Mouse (Mus musculus) large intestine, adult 2 months (tissue): ENCODE data around the gene Lrp5. TPM values are rescaled to one million over a fixed set of nuclear protein-coding genes. Genes with fewer than 3 reads are reported as not detected.

Source experiments
- DNase-seq: peaks from one replicate; pipeline ENCODE4 v3.0.0-alpha.2; 2012; ENCODE audit warnings: low read depth, low spot score
- WGBS: fragments of 180-500 bp; shearing (Covaris S2); methylation state at CpG from one replicate; pipeline ENCODE4 v1.1.7; 2018; 5-methylcytosine and 5-hydroxymethylcytosine counted together
- polyA plus RNA-seq: library from polyadenylated mRNA; depleted of rRNA; stranded (reverse); fragments of >200 nt; gene quantifications from 2 replicates; pipeline ENCODE4 v1.2.3, GENCODE M21; 2012

Gene Lrp5
- polyA plus RNA-seq, 1 experiment, result 37.1 TPM

- 68% methylated on average over 7 of the region's 7 CpGs for WGBS
- DNase-seq, result no peak
Observed at GRCm38 (mm10) chr19:3698035-3698434, 11.7 kb upstream of the Lrp5 start.

- DNase-seq, result no peak
- WGBS, result 81% methylated on average over 8 of the region's 8 CpGs
Observed at GRCm38 (mm10) chr19:3695976-3696375, 9.6 kb upstream of the Lrp5 start.

- WGBS, result 89% methylated on average over 4 of the region's 4 CpGs
- DNase-seq, result no peak
Observed at GRCm38 (mm10) chr19:3695471-3695870, 9.1 kb upstream of the Lrp5 start.

- DNase-seq, result no peak
- 68% methylated on average over 3 of the region's 3 CpGs for WGBS
Observed at GRCm38 (mm10) chr19:3695006-3695405, 8.6 kb upstream of the Lrp5 start.

GRCm38 (mm10) chr19:3694476-3694875 is 8.1 kb upstream of the Lrp5 start:
- no peak for DNase-seq
- WGBS, result 96% methylated on average over 2 of the region's 2 CpGs

GRCm38 (mm10) chr19:3692414-3693145 is 6.2 kb upstream of the Lrp5 start:
- DNase-seq, result no peak
- 17% methylated on average over 6 of the region's 6 CpGs for WGBS

GRCm38 (mm10) chr19:3691337-3691736 is 5.0 kb upstream of the Lrp5 start:
- DNase-seq, result no peak
- WGBS, result 94% methylated on average over 5 of the region's 5 CpGs

- WGBS, result 59% methylated on average over 5 of the region's 5 CpGs
- DNase-seq, result no peak
Observed at GRCm38 (mm10) chr19:3687676-3688171, 1.4 kb upstream of the Lrp5 start.

- no peak for DNase-seq
- WGBS, result 1% methylated on average over 45 of the region's 45 CpGs
Observed at GRCm38 (mm10) chr19:3685611-3686214, 651 bp downstream of the Lrp5 start.

- WGBS, result 11% methylated on average over 11 of the region's 11 CpGs
- DNase-seq, result no peak
Observed at GRCm38 (mm10) chr19:3684957-3685580, 1.3 kb downstream of the Lrp5 start.

GRCm38 (mm10) chr19:3684414-3684813 is 1.9 kb downstream of the Lrp5 start:
- WGBS, result 19% methylated on average over 1 of the region's 1 CpGs
- DNase-seq, result no peak

- 8% methylated on average over 13 of the region's 13 CpGs for WGBS
- DNase-seq, result no peak
Observed at GRCm38 (mm10) chr19:3681310-3681934, 4.9 kb downstream of the Lrp5 start.

- 70% methylated on average over 7 of the region's 7 CpGs for WGBS
- DNase-seq, result no peak
Observed at GRCm38 (mm10) chr19:3680732-3681131, 5.6 kb downstream of the Lrp5 start.

GRCm38 (mm10) chr19:3674122-3674855 is 12.1 kb downstream of the Lrp5 start:
- 69% methylated on average over 8 of the region's 8 CpGs for WGBS
- no peak for DNase-seq

GRCm38 (mm10) chr19:3673149-3673548 is 13.2 kb downstream of the Lrp5 start:
- DNase-seq, result no peak
- WGBS, result 85% methylated on average over 2 of the region's 2 CpGs

- DNase-seq, result no peak
- WGBS, result 16% methylated on average over 13 of the region's 13 CpGs
Observed at GRCm38 (mm10) chr19:3669100-3669499, 17.3 kb downstream of the Lrp5 start.

- DNase-seq, result no peak
- WGBS, result 19% methylated on average over 10 of the region's 10 CpGs
Observed at GRCm38 (mm10) chr19:3668551-3668950, 17.8 kb downstream of the Lrp5 start.

GRCm38 (mm10) chr19:3667979-3668378 is 18.4 kb downstream of the Lrp5 start:
- WGBS, result 49% methylated on average over 11 of the region's 11 CpGs
- DNase-seq, result no peak

GRCm38 (mm10) chr19:3667155-3667895 is 19.0 kb downstream of the Lrp5 start:
- 50% methylated on average over 6 of the region's 6 CpGs for WGBS
- DNase-seq, result no peak
